ENCODE assay signal across 8 mouse cellular contexts in the genomic region with DNA sequence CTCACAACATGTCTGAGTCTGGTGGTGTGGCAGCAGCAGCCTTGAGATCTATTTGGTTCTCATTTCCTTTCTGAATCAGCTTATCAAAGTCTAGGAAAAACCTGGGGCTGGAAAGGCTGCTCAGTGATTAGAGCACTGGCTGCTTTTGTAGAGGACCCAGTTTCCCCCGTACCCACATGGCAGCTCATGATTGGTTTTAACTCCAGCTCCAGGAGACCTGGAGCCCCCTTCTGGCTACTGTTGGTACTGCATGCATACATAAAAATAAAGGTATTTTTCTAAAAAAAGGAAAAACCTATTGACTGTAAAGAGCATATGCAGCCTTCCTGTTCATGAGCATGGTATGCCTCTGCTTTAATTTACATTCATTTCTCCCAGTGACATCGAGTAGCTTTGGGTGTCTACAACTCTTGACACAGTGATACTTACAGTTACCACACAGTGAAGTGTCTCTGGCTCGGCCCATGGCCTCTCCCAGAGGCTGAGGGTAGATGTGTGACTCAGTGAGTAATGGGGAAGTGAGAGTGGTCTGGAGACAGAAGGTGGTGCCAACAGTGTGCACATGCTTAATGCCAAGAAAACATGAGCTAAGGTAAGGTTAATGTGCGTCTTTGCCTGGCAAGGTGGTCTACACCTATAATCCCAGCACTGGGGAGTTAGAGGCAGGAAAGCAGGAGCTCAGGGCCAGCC.
DNase-seq lines count a peak whose midpoint lies in the region; ATAC-seq and TF ChIP-seq lines count a peak whose summit lies in the region.

No protein-coding gene starts in this region.

- TF ChIP-seq POLR2A in bone marrow macrophage, adult 2 months (IDR thresholded peaks at IDR 0.05; ENCODE audit: borderline replicate concordance, low read depth, low read length), result no peak

- H3K27ac ChIP-seq in heart, embryonic 10.5 days, result no peak overlapping the region
- H3K27ac ChIP-seq in bone marrow macrophage, adult 2 months (ENCODE audit: insufficient read depth, low read depth, low read length), result no peak overlapping the region
- no peak overlapping the region for H3K27ac ChIP-seq in neural tube, embryonic 11.5 days (ENCODE audit: low read depth, low read length)

- H3K27me3 ChIP-seq in heart, embryonic 10.5 days (ENCODE audit: insufficient read depth, poor library complexity, severe bottlenecking), result no peaks in the 10 kb centered on the region; the same call in 1 of the 2 replicates
- no peaks in the 10 kb centered on the region for H3K27me3 ChIP-seq in neural tube, embryonic 11.5 days (ENCODE audit: control insufficient read depth, insufficient read depth, low read length)

- no peak overlapping the region for H3K4me3 ChIP-seq in heart, embryonic 10.5 days
- no peak overlapping the region for H3K4me3 ChIP-seq in bone marrow macrophage, adult 2 months (ENCODE audit: insufficient read depth, low read length)
- H3K4me3 ChIP-seq in neural tube, embryonic 11.5 days (ENCODE audit: low read depth, low read length), result no peak overlapping the region

- H3K36me3 ChIP-seq in heart, embryonic 10.5 days, result no peaks in the 10 kb centered on the region
- H3K36me3 ChIP-seq in neural tube, embryonic 11.5 days (ENCODE audit: control insufficient read depth, insufficient read depth, low read length), result no peaks in the 10 kb centered on the region

- peak; percentile 24 to 75 for DNase-seq in heart, adult 18-20 months
- no peak for DNase-seq in heart, embryonic 10.5 days (ENCODE audit: low spot score)
- DNase-seq in ovary, postnatal 14 days (ENCODE audit: low spot score), result peak; percentile 40
- no peak for DNase-seq in ovary, postnatal 36 days (ENCODE audit: low spot score)
- DNase-seq in kidney, postnatal 10 days, result peak; percentile 66
- peak; percentile 33 for DNase-seq in neural tube, embryonic 11.5 days (ENCODE audit: low spot score)
- no peak for DNase-seq in yolk sac, embryonic 10.5 days (ENCODE audit: low spot score)

- 57% methylated on average over 4 of the region's 4 CpGs for WGBS in heart, embryonic 10.5 days
- 68% methylated on average over 4 of the region's 4 CpGs for WGBS in neural tube, embryonic 11.5 days

- ATAC-seq in neural tube, embryonic 11.5 days (ENCODE audit: insufficient read depth, low FRiP score, low TSS enrichment), result no peak

- peak; percentile 83 for TF ChIP-seq CTCF in bone marrow macrophage, adult 2 months (IDR thresholded peaks at IDR 0.05; ENCODE audit: low read depth, low read length)

- no peaks in the 10 kb centered on the region for H3K9me3 ChIP-seq in heart, embryonic 10.5 days
- no peaks in the 10 kb centered on the region for H3K9me3 ChIP-seq in neural tube, embryonic 11.5 days (ENCODE audit: control insufficient read depth, low read length)

- H3K9ac ChIP-seq in neural tube, embryonic 11.5 days (ENCODE audit: low read length), result no peak overlapping the region

- H3K4me1 ChIP-seq in heart, embryonic 10.5 days, result peaks cover 7% of the 10 kb centered on the region
- H3K4me1 ChIP-seq in bone marrow macrophage, adult 2 months (ENCODE audit: control insufficient read depth, insufficient read depth, low read length), result no peaks in the 10 kb centered on the region
- H3K4me1 ChIP-seq in neural tube, embryonic 11.5 days (ENCODE audit: control insufficient read depth, insufficient read depth, low read length), result no peaks in the 10 kb centered on the region

- H3K4me2 ChIP-seq in neural tube, embryonic 11.5 days (ENCODE audit: low read depth), result no peak overlapping the region

Comparison
In these comparisons a context has a peak if more than half of its experiments do, and no peak if none do; other contexts are left out.
1. DNase-seq: peak in heart, adult 18-20 months (2 of 2), ovary, postnatal 14 days (single experiment), kidney, postnatal 10 days (single experiment) and neural tube, embryonic 11.5 days (single experiment); none in heart, embryonic 10.5 days (single experiment), ovary, postnatal 36 days (single experiment) and yolk sac, embryonic 10.5 days (single experiment).